Mouse (Mus musculus) cerebellum, adult 9-11 months (tissue): ENCODE data around the gene Htra3.

ENCODE experiments used
- DNase-seq: peaks from one replicate; pipeline ENCODE4 v3.0.0; 2022

The Htra3 gene

GRCm38 (mm10) chr5:35679256-35680155, at the start of gene Htra3:
TSS of gene Htra3 (minus strand) at chr5:35679782.
- DNase-seq = no peak

- DNase-seq = peak; percentile 85
These were observed 49.4 kb upstream of the Htra3 start for GRCm38 (mm10) chr5:35728957-35729460.

GRCm38 (mm10) chr5:35728344-35728956, 48.9 kb upstream of the Htra3 start:
- no peak for DNase-seq

- DNase-seq = no peak
These were observed 47.9 kb upstream of the Htra3 start for GRCm38 (mm10) chr5:35727447-35727846.

- DNase-seq = no peak
These were observed 46.3 kb upstream of the Htra3 start for GRCm38 (mm10) chr5:35725840-35726239.

GRCm38 (mm10) chr5:35723900-35724299, 44.3 kb upstream of the Htra3 start:
- no peak for DNase-seq

GRCm38 (mm10) chr5:35722654-35723053, 43.1 kb upstream of the Htra3 start:
- no peak for DNase-seq

- DNase-seq = no peak
These were observed 42.4 kb upstream of the Htra3 start for GRCm38 (mm10) chr5:35721933-35722332.

GRCm38 (mm10) chr5:35719880-35720279, 40.3 kb upstream of the Htra3 start:
- DNase-seq = no peak

GRCm38 (mm10) chr5:35719343-35719742, 39.8 kb upstream of the Htra3 start:
- no peak for DNase-seq

- no peak for DNase-seq
These were observed 39.2 kb upstream of the Htra3 start for GRCm38 (mm10) chr5:35718817-35719216.

- no peak for DNase-seq
These were observed 38.4 kb upstream of the Htra3 start for GRCm38 (mm10) chr5:35717946-35718345.

- DNase-seq = no peak
These were observed 37.9 kb upstream of the Htra3 start for GRCm38 (mm10) chr5:35717455-35717854.

GRCm38 (mm10) chr5:35713649-35714354, 34.2 kb upstream of the Htra3 start:
- peak; percentile 62 for DNase-seq

- DNase-seq = no peak
These were observed 32.9 kb upstream of the Htra3 start for GRCm38 (mm10) chr5:35712517-35712916.

GRCm38 (mm10) chr5:35710931-35711330, 31.3 kb upstream of the Htra3 start:
- no peak for DNase-seq

- DNase-seq = no peak
These were observed 30.9 kb upstream of the Htra3 start for GRCm38 (mm10) chr5:35710481-35710880.

GRCm38 (mm10) chr5:35705411-35705810, 25.8 kb upstream of the Htra3 start:
- DNase-seq = no peak

GRCm38 (mm10) chr5:35703814-35704213, 24.2 kb upstream of the Htra3 start:
- DNase-seq = no peak

GRCm38 (mm10) chr5:35703183-35703582, 23.6 kb upstream of the Htra3 start:
- DNase-seq = no peak

GRCm38 (mm10) chr5:35702582-35703140, 23.1 kb upstream of the Htra3 start:
- DNase-seq = no peak

GRCm38 (mm10) chr5:35701042-35701441, 21.5 kb upstream of the Htra3 start:
- peak; percentile 54 for DNase-seq

- DNase-seq = no peak
These were observed 16.2 kb upstream of the Htra3 start for GRCm38 (mm10) chr5:35695815-35696214.
